Mouse (Mus musculus): ENCODE measurements around the gene Pde6g. TPM values are rescaled to one million over a fixed set of nuclear protein-coding genes. Genes with fewer than 3 reads are reported as not detected.

Pde6g gene
- polyA plus RNA-seq, 1 experiment from 2014 or later: not detected

Other genes with a start within 250 kb of the Pde6g start
- gene Bahcc1, start 220.6 kb downstream of the Pde6g start, polyA plus RNA-seq (2014; fragmentation: Nextera tagmentation; extraction: Ambion mirVana): 12.2 and 13.4 TPM in 2 replicates
- 2,902 and 3,014 TPM in 2 replicates for gene Actg1, start 105.0 kb downstream of the Pde6g start, polyA plus RNA-seq (2014; fragmentation: Nextera tagmentation; extraction: Ambion mirVana)
- 0.30 and 0.59 TPM in 2 replicates for gene Fscn2, start 92.0 kb downstream of the Pde6g start, polyA plus RNA-seq (2014; fragmentation: Nextera tagmentation; extraction: Ambion mirVana)
- 35.7 and 40.2 TPM in 2 replicates for gene Faap100, start 74.7 kb downstream of the Pde6g start, polyA plus RNA-seq (2014; fragmentation: Nextera tagmentation; extraction: Ambion mirVana)
- gene Nploc4, start 15.8 kb downstream of the Pde6g start, polyA plus RNA-seq (2014; fragmentation: Nextera tagmentation; extraction: Ambion mirVana): 32.9 and 37.0 TPM in 2 replicates
- gene Tspan10, start 10.9 kb downstream of the Pde6g start, polyA plus RNA-seq (2014; fragmentation: Nextera tagmentation; extraction: Ambion mirVana): not detected in 2 replicates
- gene Oxld1, start 4.6 kb upstream of the Pde6g start, polyA plus RNA-seq (2014; fragmentation: Nextera tagmentation; extraction: Ambion mirVana): 15.0 and 15.3 TPM in 2 replicates
- 30.9 and 31.1 TPM in 2 replicates for gene Ccdc137, start 4.6 kb upstream of the Pde6g start, polyA plus RNA-seq (2014; fragmentation: Nextera tagmentation; extraction: Ambion mirVana)
- gene Arl16, start 14.1 kb upstream of the Pde6g start, polyA plus RNA-seq (2014; fragmentation: Nextera tagmentation; extraction: Ambion mirVana): 43.3 and 49.4 TPM in 2 replicates
- 150 and 153 TPM in 2 replicates for gene Mrpl12, start 31.1 kb upstream of the Pde6g start, polyA plus RNA-seq (2014; fragmentation: Nextera tagmentation; extraction: Ambion mirVana)
- 66.5 and 75.1 TPM in 2 replicates for gene Slc25a10, start 38.3 kb upstream of the Pde6g start, polyA plus RNA-seq (2014; fragmentation: Nextera tagmentation; extraction: Ambion mirVana)
- gene Gcgr, start 77.2 kb upstream of the Pde6g start, polyA plus RNA-seq (2014; fragmentation: Nextera tagmentation; extraction: Ambion mirVana): 1.2 and 1.9 TPM in 2 replicates
- 229 and 239 TPM in 2 replicates for gene Mcrip1, start 96.2 kb upstream of the Pde6g start, polyA plus RNA-seq (2014; fragmentation: Nextera tagmentation; extraction: Ambion mirVana)
- not detected in 2 replicates for gene Ppp1r27, start 97.6 kb upstream of the Pde6g start, polyA plus RNA-seq (2014; fragmentation: Nextera tagmentation; extraction: Ambion mirVana)
- gene P4hb, start 119.8 kb upstream of the Pde6g start, polyA plus RNA-seq (2014; fragmentation: Nextera tagmentation; extraction: Ambion mirVana): 768 and 850 TPM in 2 replicates
- 575 and 578 TPM in 2 replicates for gene Arhgdia, start 128.1 kb upstream of the Pde6g start, polyA plus RNA-seq (2014; fragmentation: Nextera tagmentation; extraction: Ambion mirVana)
- 314 and 411 TPM in 2 replicates for gene Alyref, start 144.9 kb upstream of the Pde6g start, polyA plus RNA-seq (2014; fragmentation: Nextera tagmentation; extraction: Ambion mirVana)
- gene Anapc11, start 144.9 kb upstream of the Pde6g start, polyA plus RNA-seq (2014; fragmentation: Nextera tagmentation; extraction: Ambion mirVana): 234 and 267 TPM in 2 replicates
- 13.0 and 13.7 TPM in 2 replicates for gene Npb, start 155.0 kb upstream of the Pde6g start, polyA plus RNA-seq (2014; fragmentation: Nextera tagmentation; extraction: Ambion mirVana)
- 119 and 135 TPM in 2 replicates for gene Pcyt2, start 164.4 kb upstream of the Pde6g start, polyA plus RNA-seq (2014; fragmentation: Nextera tagmentation; extraction: Ambion mirVana)
- gene Sirt7, start 171.7 kb upstream of the Pde6g start, polyA plus RNA-seq (2014; fragmentation: Nextera tagmentation; extraction: Ambion mirVana): 31.1 and 36.1 TPM in 2 replicates
- 21.2 and 25.0 TPM in 2 replicates for gene Mafg, start 180.1 kb upstream of the Pde6g start, polyA plus RNA-seq (2014; fragmentation: Nextera tagmentation; extraction: Ambion mirVana)
- gene Pycr1, start 190.3 kb upstream of the Pde6g start, polyA plus RNA-seq (2014; fragmentation: Nextera tagmentation; extraction: Ambion mirVana): 28.1 and 28.6 TPM in 2 replicates
- not detected in 2 replicates for gene Myadml2, start 194.7 kb upstream of the Pde6g start, polyA plus RNA-seq (2014; fragmentation: Nextera tagmentation; extraction: Ambion mirVana)
- 14.0 and 14.2 TPM in 2 replicates for gene Notum, start 207.7 kb upstream of the Pde6g start, polyA plus RNA-seq (2014; fragmentation: Nextera tagmentation; extraction: Ambion mirVana)
- gene Aspscr1, start 219.5 kb upstream of the Pde6g start, polyA plus RNA-seq (2014; fragmentation: Nextera tagmentation; extraction: Ambion mirVana): 115 and 116 TPM in 2 replicates